Mouse (Mus musculus): ENCODE results near the gene Ptpn14.

- TF ChIP-seq CTCF (IDR thresholded peaks at IDR 0.05; ENCODE audit: low read depth, low read length) (no peak), POLR2A (IDR thresholded peaks at IDR 0.05; ENCODE audit: borderline replicate concordance, low read depth, low read length) (no peak)
These were observed 20.6 kb upstream of the Ptpn14 start for GRCm38 (mm10) chr1:189707419-189707818.

Measured in bone marrow macrophage, adult 2 months (primary cell).